Mouse (Mus musculus): ENCODE measurements at regions not wholly inside any gene's neighbourhood (a gene's known extent, or its start where the extent isn't known, plus 50 kb on each side); places are given as distances from the start of the nearest gene placed in this dataset.

- DNase-seq (ENCODE audit: low spot score in 2 of 2) = no peak
Observed at GRCm38 (mm10) chr6:71012436-71012822, 56.1 kb downstream of the Foxi3 start.

GRCm38 (mm10) chr6:71012823-71013461, 56.6 kb downstream of the Foxi3 start:
- peak; percentile 22 to 27 for DNase-seq (ENCODE audit: low spot score in 2 of 2)

- DNase-seq (ENCODE audit: low spot score in 2 of 2) = no peak
Observed at GRCm38 (mm10) chr6:71016388-71016787, 60.1 kb downstream of the Foxi3 start.

- no peak for DNase-seq (ENCODE audit: low spot score in 2 of 2)
Observed at GRCm38 (mm10) chr6:71021353-71021752, 65.0 kb downstream of the Foxi3 start.

- no peak for DNase-seq (ENCODE audit: low spot score in 2 of 2)
Observed at GRCm38 (mm10) chr6:71025472-71025871, 69.1 kb downstream of the Foxi3 start.

- DNase-seq (ENCODE audit: low spot score in 2 of 2) = no peak
Observed at GRCm38 (mm10) chr6:71029663-71030062, 73.3 kb downstream of the Foxi3 start.

GRCm38 (mm10) chr6:71030541-71030940, 74.2 kb downstream of the Foxi3 start:
- no peak for DNase-seq (ENCODE audit: low spot score in 2 of 2)

GRCm38 (mm10) chr6:71044241-71044640, 87.9 kb downstream of the Foxi3 start:
- DNase-seq (ENCODE audit: low spot score in 2 of 2) = no peak

GRCm38 (mm10) chr6:71045261-71045660, 88.9 kb downstream of the Foxi3 start:
- no peak for DNase-seq (ENCODE audit: low spot score in 2 of 2)

- DNase-seq (ENCODE audit: low spot score in 2 of 2) = no peak
Observed at GRCm38 (mm10) chr6:71048199-71049094, 92.1 kb downstream of the Foxi3 start.

GRCm38 (mm10) chr6:71050248-71050647, 93.9 kb downstream of the Foxi3 start:
- DNase-seq (ENCODE audit: low spot score in 2 of 2) = no peak

GRCm38 (mm10) chr6:71050754-71051213, 93.5 kb downstream of the Thnsl2 start:
- DNase-seq (ENCODE audit: low spot score in 2 of 2) = no peak

GRCm38 (mm10) chr6:71057209-71057858, 86.9 kb downstream of the Thnsl2 start:
- no peak for DNase-seq (ENCODE audit: low spot score in 2 of 2)

- DNase-seq (ENCODE audit: low spot score in 2 of 2) = no peak
Observed at GRCm38 (mm10) chr6:71060116-71060515, 84.1 kb downstream of the Thnsl2 start.

- no peak for DNase-seq (ENCODE audit: low spot score in 2 of 2)
Observed at GRCm38 (mm10) chr6:71062980-71063379, 81.3 kb downstream of the Thnsl2 start.

- no peak for DNase-seq (ENCODE audit: low spot score in 2 of 2)
Observed at GRCm38 (mm10) chr6:71065428-71065827, 78.8 kb downstream of the Thnsl2 start.

GRCm38 (mm10) chr6:71069229-71069628, 75.0 kb downstream of the Thnsl2 start:
- DNase-seq (ENCODE audit: low spot score in 2 of 2) = no peak

GRCm38 (mm10) chr6:71074789-71075191, 69.4 kb downstream of the Thnsl2 start:
- DNase-seq (ENCODE audit: low spot score in 2 of 2) = no peak

All from frontal cortex, postnatal 25 days (tissue).